Mouse (Mus musculus): ENCODE data around the gene Gstp1. TPM values are rescaled to one million over a fixed set of nuclear protein-coding genes. Genes with fewer than 3 reads are reported as not detected.
"Not testable (repeated sequence)": the region's sequence is repeated elsewhere in the genome, so short reads cannot be mapped to it uniquely, and the experiment has no call there.

The Gstp1 gene
- polyA plus RNA-seq, 1 experiment from 2014 or later = 468 TPM

DNA sequence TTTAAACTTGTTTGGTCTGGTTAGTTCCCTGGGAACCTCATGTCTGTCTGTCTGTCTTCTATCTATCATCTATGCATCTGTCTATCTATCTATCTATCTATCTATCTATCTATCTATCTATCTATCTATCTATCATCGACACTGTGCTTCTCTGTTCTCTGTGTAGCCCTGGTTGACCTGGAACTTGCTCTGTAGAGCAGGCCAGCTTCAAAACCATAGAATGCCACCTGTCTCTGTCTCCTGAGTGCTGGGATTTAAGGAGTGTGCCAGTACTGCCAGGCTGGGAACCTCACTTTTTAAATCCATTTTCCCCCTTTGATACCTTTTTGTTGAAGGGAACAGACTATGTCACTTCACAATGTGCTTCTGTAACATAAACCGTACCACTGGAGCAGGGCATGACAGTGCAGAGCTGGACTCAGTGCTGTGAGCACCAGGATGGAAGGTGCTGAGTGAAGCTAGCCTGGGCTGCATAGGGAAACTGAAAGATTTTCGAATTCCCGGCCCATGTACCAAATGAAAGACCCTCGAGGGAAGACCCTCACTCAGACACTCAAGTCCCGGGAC is 23.2 kb upstream of the Gstp1 start:
- ATAC-seq (ENCODE audit: insufficient read depth) (no peak), DNase-seq (no peak)
- no peak overlapping the region for H3K27ac ChIP-seq (ENCODE audit: low read depth)
- no peaks in the 10 kb centered on the region for H3K4me1 ChIP-seq (ENCODE audit: insufficient read depth)
- no peak overlapping the region for H3K4me3 ChIP-seq (ENCODE audit: low read depth, low read length)
- H3K4me2 ChIP-seq = no peak overlapping the region
- WGBS = 94% methylated on average over 6 of the region's 6 CpGs
- no peaks in the 10 kb centered on the region for H3K9me3 ChIP-seq (ENCODE audit: low read depth, low read length)
- no peaks in the 10 kb centered on the region for H3K36me3 ChIP-seq (ENCODE audit: insufficient read depth)
- TF ChIP-seq CTCF (IDR thresholded peaks at IDR 0.05; ENCODE audit: low read depth) = no peak
- H3K27me3 ChIP-seq (ENCODE audit: insufficient read depth, low read length) = 0 out of 2 replicates have a peak, but pooled peaks cover 6% of the 10 kb centered on the region
- H3K9ac ChIP-seq = no peak overlapping the region

DNA sequence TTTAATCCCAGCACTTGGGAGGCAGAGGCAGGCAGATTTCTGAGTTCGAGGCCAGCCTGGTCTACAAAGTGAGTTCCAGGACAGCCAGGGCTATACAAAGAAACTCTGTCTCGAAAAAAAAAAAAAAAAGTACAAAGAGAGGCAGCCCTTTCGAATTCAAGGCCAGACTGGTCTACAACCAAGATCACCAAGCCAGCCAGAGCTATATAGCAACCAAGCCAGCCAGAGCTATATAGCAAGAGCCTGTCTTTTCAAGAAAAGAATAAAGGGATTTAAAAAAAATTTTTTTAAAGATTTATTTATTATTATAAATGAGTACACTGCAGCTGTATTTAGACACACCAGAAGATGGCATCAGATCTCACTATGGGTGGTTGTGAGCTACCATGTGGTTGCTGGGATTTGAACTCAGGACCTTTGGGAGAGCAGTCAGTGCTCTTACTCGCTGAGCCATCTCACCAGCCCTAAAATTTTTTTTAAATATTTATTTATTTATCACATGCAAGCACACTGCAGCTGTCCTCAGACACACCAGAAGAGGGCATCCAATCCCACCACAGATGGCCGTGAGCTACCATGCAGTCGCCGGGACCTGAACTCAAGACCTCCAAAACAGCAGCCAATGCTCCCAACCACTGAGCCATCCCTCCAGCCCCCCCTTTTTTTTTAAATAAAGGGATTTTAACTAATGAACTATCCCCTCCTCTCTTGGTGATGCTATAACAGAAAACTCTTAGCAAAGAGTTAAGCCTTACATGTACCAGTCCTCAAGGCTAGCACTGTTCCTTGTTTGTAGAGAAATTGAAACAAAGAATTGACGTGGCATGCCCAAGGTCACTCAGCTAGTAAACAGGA is 22.5 kb upstream of the Gstp1 start:
- H3K4me1 ChIP-seq (ENCODE audit: insufficient read depth); ATAC-seq (ENCODE audit: insufficient read depth); DNase-seq; H3K27ac ChIP-seq (ENCODE audit: low read depth); H3K4me2 ChIP-seq; H3K27me3 ChIP-seq (ENCODE audit: insufficient read depth, low read length); H3K9me3 ChIP-seq (ENCODE audit: low read depth, low read length); H3K9ac ChIP-seq; H3K4me3 ChIP-seq (ENCODE audit: low read depth, low read length); H3K36me3 ChIP-seq (ENCODE audit: insufficient read depth): not testable (repeated sequence)
- WGBS = 83% methylated on average over 8 of the region's 8 CpGs

DNA sequence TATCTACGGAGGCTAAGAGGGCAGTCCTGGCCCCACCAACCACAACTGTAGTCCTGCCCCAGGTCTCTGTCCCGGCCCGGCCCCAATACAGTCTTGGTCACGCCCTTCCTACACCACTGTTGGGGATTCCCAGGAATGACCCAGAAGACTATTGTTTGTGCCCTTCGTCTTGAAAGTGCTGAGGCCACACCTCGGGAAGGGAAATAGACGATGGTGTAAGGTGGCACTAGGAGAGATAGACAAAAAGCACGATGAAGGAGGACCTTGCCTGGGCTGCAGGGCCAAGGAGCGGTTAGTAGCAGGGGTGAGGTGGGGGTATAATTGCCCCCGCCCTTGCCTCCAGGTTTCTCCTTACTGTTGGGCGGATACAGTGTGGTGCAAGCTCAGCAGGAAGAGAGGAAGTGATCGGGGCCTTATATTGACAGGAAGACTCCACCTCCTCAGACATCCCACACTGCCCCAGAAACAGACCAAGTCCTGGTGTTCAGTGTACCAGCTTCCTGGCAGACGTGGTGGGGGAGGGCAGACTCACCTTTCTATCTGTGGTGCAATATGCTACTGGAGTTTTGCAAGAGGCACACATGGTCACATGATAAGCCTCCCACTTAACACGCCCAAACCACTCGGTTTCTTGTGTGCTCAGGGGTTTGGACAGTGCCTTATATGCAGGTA is 21.4 kb upstream of the Gstp1 start, which contains the start of gene Gstp3:
Gene Gstp3, minus strand, starts transcription at position 501 of the 672 bp plus-strand sequence.
- 70% methylated on average over 15 of the region's 15 CpGs for WGBS
- no peak within 1 kb of the TSS for H3K4me2 ChIP-seq
- no peak within 1 kb of the TSS for H3K9ac ChIP-seq
- 0 out of 2 replicates have a peak, but pooled peaks cover 6% of the 10 kb centered on the region for H3K27me3 ChIP-seq (ENCODE audit: insufficient read depth, low read length)
- ATAC-seq (ENCODE audit: insufficient read depth) = no peak
- no peak for TF ChIP-seq CTCF (IDR thresholded peaks at IDR 0.05; ENCODE audit: low read depth)
- no peaks in the 10 kb centered on the region for H3K4me1 ChIP-seq (ENCODE audit: insufficient read depth)
- no peaks in the 10 kb centered on the region for H3K9me3 ChIP-seq (ENCODE audit: low read depth, low read length)
- no peak for DNase-seq
- no peak within 1 kb of the TSS for H3K27ac ChIP-seq (ENCODE audit: low read depth)
- H3K36me3 ChIP-seq (ENCODE audit: insufficient read depth) = no peaks in the 10 kb centered on the region
- no peak within 1 kb of the TSS for H3K4me3 ChIP-seq (ENCODE audit: low read depth, low read length)

DNA sequence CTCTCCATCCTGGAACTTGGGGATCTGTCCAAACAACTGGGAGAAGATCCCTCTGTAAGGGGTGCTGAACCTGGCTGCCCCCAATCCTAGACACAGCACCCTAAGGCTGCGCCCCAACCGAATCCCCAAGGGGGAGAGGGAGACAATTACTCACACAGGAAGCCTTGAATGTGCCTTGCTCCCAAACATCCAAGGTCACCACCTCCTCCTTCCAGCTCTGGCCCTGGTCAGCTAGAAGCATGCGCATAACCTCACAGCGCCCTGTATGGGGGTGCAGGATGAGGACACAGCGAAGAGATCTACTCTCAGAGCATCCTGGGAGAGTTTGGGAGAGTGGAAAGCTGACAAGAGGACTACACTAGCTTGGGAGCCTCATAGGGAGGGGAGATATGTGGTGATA is 20.8 kb upstream of the Gstp1 start:
- ATAC-seq (ENCODE audit: insufficient read depth) = no peak
- Histone ChIP-seq H3K4me1 (ENCODE audit: insufficient read depth) (no peaks in the 10 kb centered on the region), H3K9ac (no peak overlapping the region), H3K4me2 (no peak overlapping the region), H3K9me3 (ENCODE audit: low read depth, low read length) (no peaks in the 10 kb centered on the region), H3K4me3 (ENCODE audit: low read depth, low read length) (no peak overlapping the region), H3K27me3 (ENCODE audit: insufficient read depth, low read length) (0 out of 2 replicates have a peak, but pooled peaks cover 6% of the 10 kb centered on the region), H3K27ac (ENCODE audit: low read depth) (no peak overlapping the region), H3K36me3 (ENCODE audit: insufficient read depth) (no peaks in the 10 kb centered on the region)
- TF ChIP-seq CTCF (IDR thresholded peaks at IDR 0.05; ENCODE audit: low read depth) = no peak
- 81% methylated on average over 5 of the region's 5 CpGs for WGBS
- no peak for DNase-seq

DNA sequence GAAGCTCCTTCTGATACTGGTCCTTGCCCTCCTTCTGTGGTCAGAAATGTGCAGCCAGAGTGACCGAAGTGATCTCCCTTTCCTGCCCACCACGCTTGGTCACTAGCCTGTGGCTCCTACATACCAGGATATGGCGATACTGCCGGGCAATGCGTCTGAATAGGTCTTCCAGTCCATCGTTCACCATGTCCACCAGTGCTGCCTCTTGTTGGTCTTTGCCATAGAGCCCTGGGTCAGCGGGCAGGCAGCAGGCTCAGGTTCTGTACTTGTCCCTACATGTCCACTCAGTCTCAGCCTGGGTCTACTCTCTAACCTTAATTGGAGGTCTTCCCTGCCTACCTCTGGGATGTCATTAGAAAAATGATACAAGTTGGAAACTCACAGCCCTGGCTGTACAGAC is 20.2 kb upstream of the Gstp1 start:
- ATAC-seq (ENCODE audit: insufficient read depth) (no peak), DNase-seq (no peak)
- H3K27ac ChIP-seq (ENCODE audit: low read depth) = no peak overlapping the region
- H3K4me3 ChIP-seq (ENCODE audit: low read depth, low read length) = no peak overlapping the region
- H3K9ac ChIP-seq = no peak overlapping the region
- no peaks in the 10 kb centered on the region for H3K4me1 ChIP-seq (ENCODE audit: insufficient read depth)
- TF ChIP-seq CTCF (IDR thresholded peaks at IDR 0.05; ENCODE audit: low read depth) = no peak
- H3K4me2 ChIP-seq = no peak overlapping the region
- WGBS = 91% methylated on average over 7 of the region's 7 CpGs
- no peaks in the 10 kb centered on the region for H3K36me3 ChIP-seq (ENCODE audit: insufficient read depth)
- 0 out of 2 replicates have a peak, but pooled peaks cover 6% of the 10 kb centered on the region for H3K27me3 ChIP-seq (ENCODE audit: insufficient read depth, low read length)
- no peaks in the 10 kb centered on the region for H3K9me3 ChIP-seq (ENCODE audit: low read depth, low read length)

DNA sequence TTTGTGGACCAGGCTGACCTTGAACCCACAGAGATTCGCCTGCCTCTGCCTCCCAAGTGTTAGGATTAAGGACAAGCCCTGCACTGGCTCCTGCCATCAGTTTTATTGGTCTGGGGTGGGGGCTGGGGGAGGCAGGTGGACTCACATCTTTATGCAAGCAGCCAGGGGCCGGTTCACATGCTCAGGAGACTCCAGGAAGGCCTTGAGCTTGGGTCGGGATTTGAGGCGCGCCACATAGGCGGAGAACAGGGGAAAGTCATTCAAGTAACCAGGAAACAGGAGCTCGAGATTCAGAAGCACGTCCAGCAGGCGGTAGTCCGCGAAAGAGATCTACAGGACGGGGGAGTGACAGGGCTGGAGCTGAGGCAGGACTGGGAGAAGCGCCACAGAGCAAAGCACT is 19.6 kb upstream of the Gstp1 start:
- Histone ChIP-seq H3K9ac (no peak overlapping the region), H3K27ac (ENCODE audit: low read depth) (no peak overlapping the region), H3K27me3 (ENCODE audit: insufficient read depth, low read length) (0 out of 2 replicates have a peak, but pooled peaks cover 6% of the 10 kb centered on the region), H3K4me1 (ENCODE audit: insufficient read depth) (no peaks in the 10 kb centered on the region), H3K9me3 (ENCODE audit: low read depth, low read length) (no peaks in the 10 kb centered on the region), H3K36me3 (ENCODE audit: insufficient read depth) (no peaks in the 10 kb centered on the region), H3K4me2 (no peak overlapping the region), H3K4me3 (ENCODE audit: low read depth, low read length) (no peak overlapping the region)
- DNase-seq (no peak), ATAC-seq (ENCODE audit: insufficient read depth) (no peak)
- TF ChIP-seq CTCF (IDR thresholded peaks at IDR 0.05; ENCODE audit: low read depth) = no peak
- WGBS = 81% methylated on average over 13 of the region's 13 CpGs

DNA sequence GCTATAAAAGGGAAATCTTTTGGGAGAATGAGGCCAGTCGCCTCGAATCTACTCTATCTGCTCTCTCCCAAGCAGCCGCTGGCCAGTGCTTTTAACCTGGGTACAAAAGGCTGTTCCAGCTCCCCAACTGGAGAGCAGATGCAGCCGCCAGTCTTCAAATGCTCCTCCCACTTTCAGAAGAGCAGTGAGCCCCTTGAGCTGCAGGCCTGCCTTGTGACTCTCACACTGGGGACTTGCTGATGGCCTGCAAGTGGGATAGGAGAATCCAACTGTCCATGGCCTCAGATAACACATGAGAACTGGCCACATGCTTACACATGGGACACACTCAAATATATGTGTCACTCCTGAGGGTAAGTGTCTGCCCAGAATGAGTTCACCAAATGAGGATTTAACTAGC is 18.9 kb upstream of the Gstp1 start:
- H3K4me2 ChIP-seq = no peak overlapping the region
- 51% methylated on average over 4 of the region's 4 CpGs for WGBS
- no peaks in the 10 kb centered on the region for H3K36me3 ChIP-seq (ENCODE audit: insufficient read depth)
- DNase-seq (no peak), ATAC-seq (ENCODE audit: insufficient read depth) (no peak)
- H3K27me3 ChIP-seq (ENCODE audit: insufficient read depth, low read length) = 0 out of 2 replicates have a peak, but pooled peaks cover 6% of the 10 kb centered on the region
- no peak overlapping the region for H3K27ac ChIP-seq (ENCODE audit: low read depth)
- H3K4me3 ChIP-seq (ENCODE audit: low read depth, low read length) = no peak overlapping the region
- no peak for TF ChIP-seq CTCF (IDR thresholded peaks at IDR 0.05; ENCODE audit: low read depth)
- H3K4me1 ChIP-seq (ENCODE audit: insufficient read depth) = no peaks in the 10 kb centered on the region
- no peaks in the 10 kb centered on the region for H3K9me3 ChIP-seq (ENCODE audit: low read depth, low read length)
- H3K9ac ChIP-seq = no peak overlapping the region
